Mouse (Mus musculus): Measurements from ENCODE around the gene Creb1.
"Not testable (repeated sequence)": the region's sequence is repeated elsewhere in the genome, so short reads cannot be mapped to it uniquely, and the experiment has no call there.

Gene Creb1

DNA sequence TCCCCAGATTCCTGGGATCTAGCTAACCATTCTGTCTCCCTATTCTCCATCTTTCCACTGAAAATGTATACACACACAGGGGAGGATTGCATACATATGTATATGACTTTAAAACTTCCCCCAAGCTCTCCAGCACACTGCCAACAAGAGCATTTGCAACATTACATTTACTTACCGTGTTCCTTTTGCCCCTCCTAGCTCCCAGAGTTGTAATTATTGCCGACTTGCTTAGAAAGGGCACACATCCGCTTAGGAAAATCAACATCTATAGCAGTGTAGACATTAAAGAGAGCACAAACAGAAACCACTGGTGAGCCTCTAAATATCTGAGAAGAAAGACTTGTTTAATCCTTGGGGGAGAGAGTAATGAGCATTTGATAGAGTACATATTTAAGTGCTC is 85.8 kb downstream of the Creb1 start:
- DNase-seq (ENCODE audit: low spot score in 2 of 2) = no peak

DNA sequence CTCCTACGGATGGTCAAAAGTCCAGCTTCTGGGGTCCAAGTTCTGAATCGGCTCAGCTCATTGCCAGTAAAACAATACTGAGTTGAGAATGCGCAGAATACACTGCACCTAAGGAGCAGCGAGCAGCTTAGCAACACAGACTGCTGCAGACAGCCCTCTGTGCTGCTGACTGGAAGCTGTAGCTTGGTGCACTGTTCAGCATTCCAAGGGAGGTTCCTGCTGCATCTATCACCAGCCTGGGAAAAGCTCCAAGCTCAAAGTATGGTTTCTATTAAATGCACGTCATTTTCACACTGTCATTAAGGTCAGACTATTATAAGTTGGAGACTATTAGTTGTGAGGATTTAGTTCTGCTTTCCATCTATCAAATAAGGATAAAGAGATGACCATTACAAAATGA is 88.7 kb downstream of the Creb1 start:
- no peak for DNase-seq (ENCODE audit: low spot score in 2 of 2)

DNA sequence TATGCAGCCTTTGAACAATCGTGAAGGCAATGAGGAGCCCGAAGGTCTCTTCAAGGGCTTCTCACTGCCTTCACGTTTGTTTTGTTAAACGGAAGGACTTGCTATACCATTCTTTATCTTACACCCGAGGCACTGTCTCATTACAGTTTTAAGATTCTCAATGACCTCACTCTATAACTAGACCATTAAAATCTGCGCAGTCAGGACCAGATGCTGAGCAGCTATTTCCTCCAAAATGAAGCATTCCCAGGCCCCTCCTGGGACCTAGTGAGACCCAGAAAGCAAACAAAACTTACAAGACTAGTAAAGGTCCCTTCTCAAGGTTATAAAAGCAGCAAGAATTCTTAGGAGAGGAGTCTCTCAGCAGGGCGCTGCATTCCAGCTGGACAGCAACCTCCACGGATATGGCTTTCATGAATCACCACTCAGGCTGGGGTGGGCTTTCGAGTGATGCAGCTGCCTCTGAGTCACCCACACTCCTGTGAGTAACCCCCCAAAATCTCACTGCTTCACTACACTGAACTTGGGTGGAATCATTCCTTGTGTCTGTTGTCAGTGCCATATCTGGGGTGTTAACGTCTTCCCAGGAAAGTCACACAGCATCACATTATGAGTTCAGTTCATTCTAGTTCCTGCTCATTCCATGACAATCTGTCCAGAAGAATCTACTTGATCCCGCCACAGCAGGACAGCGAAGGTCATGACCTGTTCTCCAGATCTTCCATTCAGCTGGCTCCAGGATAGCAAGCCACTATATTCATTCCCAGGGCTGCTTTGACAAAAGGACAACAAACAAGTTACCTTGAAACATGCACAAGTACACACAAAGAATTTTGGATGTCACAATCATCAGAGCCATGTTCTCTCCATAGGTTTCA is 91.4 kb downstream of the Creb1 start:
- no peak for DNase-seq (ENCODE audit: low spot score in 2 of 2)

GRCm38 (mm10) chr1:64625214-64625613 is 92.8 kb downstream of the Creb1 start:
- no peak for DNase-seq (ENCODE audit: low spot score in 2 of 2)

GRCm38 (mm10) chr1:64631526-64631925 is 99.1 kb downstream of the Creb1 start:
- no peak for DNase-seq (ENCODE audit: low spot score in 2 of 2)

DNA sequence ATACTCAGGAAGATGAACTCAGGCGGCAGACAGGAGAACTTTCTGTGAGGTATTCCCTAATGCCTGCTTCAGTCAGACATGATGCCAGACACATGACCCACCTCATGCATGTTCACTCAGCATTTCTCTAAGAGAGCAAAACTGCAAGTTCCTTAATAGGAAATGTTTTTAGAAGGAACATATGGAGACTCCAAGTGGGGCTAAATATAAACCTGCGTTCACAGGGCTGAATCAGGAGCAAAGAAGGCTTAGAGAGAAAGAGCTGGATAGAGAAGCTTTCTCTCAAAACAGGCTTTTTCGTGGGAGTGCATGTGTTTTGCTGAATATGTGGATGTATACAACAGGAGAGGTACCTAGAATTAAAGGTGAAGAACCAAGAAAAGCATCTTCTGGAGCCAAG is 100.8 kb downstream of the Creb1 start:
- no peak for DNase-seq (ENCODE audit: low spot score in 2 of 2)

DNA sequence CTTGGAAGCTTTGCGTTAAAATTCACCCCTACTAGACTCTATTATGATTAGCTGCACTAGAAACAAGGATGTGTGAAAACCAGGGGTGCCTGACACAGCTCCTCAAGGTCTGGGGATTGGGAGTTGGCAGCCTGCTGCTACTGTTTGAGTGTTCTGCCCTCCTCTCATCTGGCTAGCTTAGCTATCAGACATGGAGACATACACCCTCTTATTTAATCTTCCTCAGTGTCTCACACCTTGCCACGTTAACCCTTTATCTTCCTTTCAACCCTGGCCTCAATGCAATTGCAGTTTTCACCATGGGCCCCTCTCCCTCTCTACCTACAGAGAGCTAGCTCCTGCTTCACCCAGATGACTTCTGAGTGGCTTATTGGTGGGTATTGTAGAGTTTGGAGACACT is 103.2 kb downstream of the Creb1 start:
- DNase-seq (ENCODE audit: low spot score in 2 of 2) = no peak

GRCm38 (mm10) chr1:64639279-64639678 is 106.8 kb downstream of the Creb1 start:
- no peak for DNase-seq (ENCODE audit: low spot score in 2 of 2)

- no peak for DNase-seq (ENCODE audit: low spot score in 2 of 2)
Observed at GRCm38 (mm10) chr1:64641069-64641468, 108.6 kb downstream of the Creb1 start.

DNA sequence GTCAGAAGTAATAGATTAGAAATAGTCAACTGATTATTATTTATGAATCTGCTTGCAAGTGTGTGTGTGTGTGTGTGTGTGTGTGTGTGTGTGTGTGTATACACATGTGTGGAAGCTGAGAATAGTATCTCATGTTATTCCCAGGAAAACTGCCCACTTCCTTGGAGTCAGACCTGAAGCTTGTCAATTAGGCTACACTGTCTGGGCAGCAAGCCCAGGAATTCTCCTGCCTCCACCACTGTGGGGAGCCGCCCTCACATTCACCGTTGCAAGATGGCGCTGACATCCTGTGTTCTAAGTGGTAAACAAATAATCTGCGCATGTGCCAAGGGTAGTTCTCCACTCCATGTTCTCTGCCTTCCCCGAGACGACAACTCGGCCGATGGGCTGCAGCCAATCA is 110.1 kb downstream of the Creb1 start:
- not testable (repeated sequence) for DNase-seq (ENCODE audit: low spot score in 2 of 2)

DNA sequence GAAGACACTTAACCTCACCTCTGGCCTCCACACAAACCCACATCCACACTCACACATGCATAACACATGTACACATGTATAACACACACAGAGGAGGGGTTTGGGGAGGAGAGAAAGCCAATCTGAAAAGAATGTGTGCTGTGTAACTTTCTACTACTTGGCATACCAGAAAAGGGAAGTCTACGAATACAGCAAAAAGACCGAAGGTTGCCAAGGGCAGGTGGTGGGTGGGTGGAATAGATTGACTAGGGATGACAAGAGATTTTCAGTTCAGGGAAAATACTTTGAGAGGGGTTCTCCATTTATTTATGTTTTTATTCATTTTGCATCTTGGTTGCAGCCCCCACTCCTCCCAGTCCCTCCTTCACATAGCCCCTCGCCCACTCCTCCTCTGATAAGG is 112.1 kb downstream of the Creb1 start:
- DNase-seq (ENCODE audit: low spot score in 2 of 2) = no peak

GRCm38 (mm10) chr1:64649362-64650124 is 117.1 kb downstream of the Creb1 start:
- no peak for DNase-seq (ENCODE audit: low spot score in 2 of 2)

DNA sequence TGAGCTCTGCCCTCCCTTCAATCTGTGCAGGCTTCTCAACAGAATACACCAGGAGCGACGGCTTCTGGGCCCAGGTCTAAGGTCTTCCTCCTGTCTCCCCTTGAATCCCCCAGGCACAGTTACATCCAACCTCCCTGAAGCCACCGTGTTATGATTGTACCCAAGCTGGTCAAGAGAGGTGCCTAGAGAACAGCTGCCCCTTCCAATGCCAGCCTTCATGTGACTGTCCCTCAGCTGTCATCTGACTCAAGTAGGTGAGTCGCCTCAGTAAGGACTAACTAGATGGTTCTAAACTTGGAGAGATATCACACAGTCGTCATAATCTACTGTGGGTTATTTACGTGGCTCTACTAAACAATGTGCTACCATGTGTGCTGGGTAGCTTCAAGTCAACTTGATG is 121.3 kb downstream of the Creb1 start:
- no peak for DNase-seq (ENCODE audit: low spot score in 2 of 2)
